In the genomic region with DNA sequence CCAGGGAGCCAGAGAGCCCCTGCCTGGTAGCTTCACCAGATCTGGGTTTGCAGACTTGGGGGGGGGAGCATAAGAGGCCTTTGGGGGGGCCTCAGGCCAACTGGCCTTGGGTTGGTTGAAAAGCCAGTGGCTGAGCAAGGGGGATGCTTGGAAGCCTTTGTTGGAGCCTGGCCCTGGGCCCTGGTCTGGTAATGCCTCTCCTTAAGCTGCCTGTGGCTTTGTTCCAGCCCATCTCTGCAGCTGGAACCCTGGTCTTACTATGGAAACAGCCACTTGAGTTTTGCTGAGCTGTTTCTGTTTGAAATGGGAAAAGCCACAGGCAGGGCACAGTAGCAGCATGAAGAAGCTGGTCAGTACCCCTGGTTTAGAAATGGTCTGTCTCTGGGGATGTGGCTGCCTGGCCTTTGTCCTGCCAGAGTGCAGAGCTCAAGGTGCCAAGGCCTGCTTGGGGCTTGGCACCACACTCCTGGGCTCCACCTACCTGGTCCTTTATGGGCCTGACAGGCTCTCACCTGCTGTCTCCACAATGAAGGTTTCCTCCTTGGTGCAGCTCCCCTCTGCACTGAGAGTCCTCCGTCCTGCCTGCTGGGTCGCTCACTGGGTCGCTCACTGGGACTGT, we compare ENCODE assay signal across 10 mouse cellular contexts. TPM values are rescaled to one million over a fixed set of nuclear protein-coding genes. Genes with fewer than 3 reads are reported as not detected.
A peak's percentile ranks its signal among the peaks of the same experiment; 100 is the strongest.
DNase-seq lines count a peak whose midpoint lies in the region; ATAC-seq and TF ChIP-seq lines count a peak whose summit lies in the region.
"Had no signal": no experiment of that assay in that cellular context is flagged by ENCODE, and none has a peak within 500 bp of the region (broad histone marks: within the 10 kb centered on the region; RNA-seq: fewer than 3 reads in every experiment).

No protein-coding gene starts in this region.

- no peak overlapping the region for H3K4me2 ChIP-seq in kidney, embryonic 15.5 days
- no peak overlapping the region for H3K4me2 ChIP-seq in embryonic facial prominence, embryonic 14.5 days (ENCODE audit: low read depth, low read length)
- peak overlapping the region; percentile 74 for H3K4me2 ChIP-seq in forebrain, embryonic 16.5 days (ENCODE audit: low read length)
- peak overlapping the region; percentile 68 for H3K4me2 ChIP-seq in midbrain, embryonic 15.5 days

- no peaks in the 10 kb centered on the region for H3K27me3 ChIP-seq in kidney, adult 2 months (replicated peaks; ENCODE audit: control insufficient read depth, insufficient read depth, low read length)
- peaks cover 6% of the 10 kb centered on the region; the same call in 1 of the 2 replicates for H3K27me3 ChIP-seq in kidney, embryonic 15.5 days
- H3K27me3 ChIP-seq in embryonic facial prominence, embryonic 14.5 days (replicated peaks; ENCODE audit: control insufficient read depth, insufficient read depth, low read length): no peaks in the 10 kb centered on the region
- H3K27me3 ChIP-seq in forebrain, embryonic 16.5 days (replicated peaks; ENCODE audit: control insufficient read depth, insufficient read depth, low read length): no peaks in the 10 kb centered on the region
- no peaks in the 10 kb centered on the region for H3K27me3 ChIP-seq in midbrain, embryonic 15.5 days (replicated peaks)

- no peaks in the 10 kb centered on the region for H3K36me3 ChIP-seq in kidney, adult 2 months (ENCODE audit: control insufficient read depth, insufficient read depth, low read length)
- no peaks in the 10 kb centered on the region for H3K36me3 ChIP-seq in kidney, embryonic 15.5 days
- no peaks in the 10 kb centered on the region for H3K36me3 ChIP-seq in embryonic facial prominence, embryonic 14.5 days (ENCODE audit: control insufficient read depth, insufficient read depth, low read length)
- no peaks in the 10 kb centered on the region for H3K36me3 ChIP-seq in forebrain, embryonic 16.5 days (ENCODE audit: control insufficient read depth, insufficient read depth)
- no peaks in the 10 kb centered on the region for H3K36me3 ChIP-seq in midbrain, embryonic 15.5 days (replicated peaks)

- no peak overlapping the region for H3K27ac ChIP-seq in kidney, adult 2 months (ENCODE audit: insufficient read depth, low read depth, low read length)
- no peak overlapping the region for H3K27ac ChIP-seq in kidney, embryonic 15.5 days
- H3K27ac ChIP-seq in embryonic facial prominence, embryonic 14.5 days (replicated peaks; ENCODE audit: low read depth, low read length): no peak overlapping the region
- peak overlapping the region; percentile 50 for H3K27ac ChIP-seq in forebrain, embryonic 16.5 days (ENCODE audit: low read length)
- peak overlapping the region; percentile 10; the same call in 1 of the 2 replicates for H3K27ac ChIP-seq in midbrain, embryonic 15.5 days

- no peaks in the 10 kb centered on the region for H3K9me3 ChIP-seq in kidney, embryonic 15.5 days (replicated peaks)
- no peaks in the 10 kb centered on the region for H3K9me3 ChIP-seq in embryonic facial prominence, embryonic 14.5 days (ENCODE audit: control insufficient read depth, low read length)
- H3K9me3 ChIP-seq in forebrain, embryonic 16.5 days (ENCODE audit: control insufficient read depth, low read length): no peaks in the 10 kb centered on the region
- no peaks in the 10 kb centered on the region for H3K9me3 ChIP-seq in midbrain, embryonic 15.5 days

- no peak overlapping the region for H3K9ac ChIP-seq in kidney, embryonic 15.5 days
- H3K9ac ChIP-seq in embryonic facial prominence, embryonic 14.5 days (ENCODE audit: low read depth, low read length): no peak overlapping the region
- H3K9ac ChIP-seq in forebrain, embryonic 16.5 days (replicated peaks; ENCODE audit: low read depth, low read length): peak overlapping the region; percentile 32; the same call in 1 of the 2 replicates
- H3K9ac ChIP-seq in midbrain, embryonic 15.5 days: no peak overlapping the region

- 79% methylated on average over 3 of the region's 3 CpGs for WGBS in kidney, adult 2 months
- WGBS in kidney, embryonic 15.5 days: 89% methylated on average over 3 of the region's 3 CpGs
- 82% methylated on average over 3 of the region's 3 CpGs for WGBS in embryonic facial prominence, embryonic 14.5 days
- 74% methylated on average over 3 of the region's 3 CpGs for WGBS in forebrain, embryonic 16.5 days
- WGBS in midbrain, embryonic 15.5 days: 78% methylated on average over 3 of the region's 3 CpGs

- no peak for TF ChIP-seq POLR2A in kidney, adult 2 months (IDR thresholded peaks at IDR 0.05; ENCODE audit: low read depth, low read length)

- no peak for TF ChIP-seq CTCF in kidney, adult 2 months (conservative IDR thresholded peaks at IDR 0.05; ENCODE audit: insufficient read depth, insufficient read length, low read depth, low read length)

- no peak for ATAC-seq in kidney, embryonic 15.5 days (replicated peaks; ENCODE audit: low FRiP score)
- ATAC-seq in embryonic facial prominence, embryonic 14.5 days (ENCODE audit: low read depth): no peak
- no peak for ATAC-seq in forebrain, embryonic 16.5 days
- no peak for ATAC-seq in midbrain, embryonic 15.5 days (replicated peaks)
- ATAC-seq in granulocyte monocyte progenitor cell, adult 5-6 weeks (replicated peaks; ENCODE audit: poor library complexity, severe bottlenecking): no peak

- peaks cover 36% of the 10 kb centered on the region for H3K4me1 ChIP-seq in kidney, adult 2 months (ENCODE audit: control insufficient read depth, insufficient read depth, low read length)
- peaks cover 57% of the 10 kb centered on the region for H3K4me1 ChIP-seq in kidney, embryonic 15.5 days
- H3K4me1 ChIP-seq in embryonic facial prominence, embryonic 14.5 days (ENCODE audit: control insufficient read depth, insufficient read depth, low read length): peaks cover 28% of the 10 kb centered on the region
- H3K4me1 ChIP-seq in forebrain, embryonic 16.5 days (replicated peaks; ENCODE audit: control insufficient read depth, insufficient read depth, low read length): peaks cover 50% of the 10 kb centered on the region
- H3K4me1 ChIP-seq in midbrain, embryonic 15.5 days: peaks cover 52% of the 10 kb centered on the region

- H3K4me3 ChIP-seq in kidney, adult 2 months (ENCODE audit: insufficient read depth, low read depth, low read length): no peak overlapping the region
- H3K4me3 ChIP-seq in kidney, embryonic 15.5 days (replicated peaks): no peak overlapping the region
- H3K4me3 ChIP-seq in embryonic facial prominence, embryonic 14.5 days (ENCODE audit: low read depth, low read length): no peak overlapping the region
- H3K4me3 ChIP-seq in forebrain, embryonic 16.5 days (replicated peaks; ENCODE audit: low read length): no peak overlapping the region
- no peak overlapping the region for H3K4me3 ChIP-seq in midbrain, embryonic 15.5 days

- DNase-seq in kidney, adult 2 months: peak; percentile 71
- peak; percentile 75 for DNase-seq in embryonic facial prominence, embryonic 14.5 days (ENCODE audit: low spot score)
- DNase-seq in B cell, adult 2 months: no peak
- DNase-seq: heart, postnatal 4 days; lung, postnatal 14 days; right cerebral cortex, postnatal 4 days had no signal

RNA-seq across cellular contexts. Expression of a gene that starts 3.5 kb away (rescaled TPM):
- polyA plus RNA-seq in kidney, adult 2 months (2012; rRNA removed): 74.3 and 106 TPM in 2 replicates
- 27.6 and 34.9 TPM in 2 replicates for polyA plus RNA-seq in kidney, embryonic 15.5 days (2015; fragmentation: Nextera tagmentation; extraction: Ambion mirVana)
- polyA plus RNA-seq in embryonic facial prominence, embryonic 14.5 days (2014; fragmentation: Nextera tagmentation; extraction: Ambion mirVana): 14.5 and 18.7 TPM in 2 replicates
- 55.6 and 62.2 TPM in 2 replicates for polyA plus RNA-seq in forebrain, embryonic 16.5 days (2015; fragmentation: Nextera tagmentation; extraction: Ambion mirVana)
- 36.1 and 38.1 TPM in 2 replicates for polyA plus RNA-seq in midbrain, embryonic 15.5 days (2015; fragmentation: Nextera tagmentation; extraction: Ambion mirVana)
- total RNA-seq in granulocyte monocyte progenitor cell, adult 5-6 weeks (2014; fragmentation: Nextera tagmentation): 1.4 TPM in 1 of 2 replicates, not detected in the other
- not detected in 2 replicates for total RNA-seq in granulocyte monocyte progenitor cell, adult 5-6 weeks (2017)

Comparison
In these comparisons a context has a peak if more than half of its experiments do, and no peak if none do; other contexts are left out.
1. DNase-seq: peak in kidney, adult 2 months (single experiment) and embryonic facial prominence, embryonic 14.5 days (single experiment); none in B cell, adult 2 months (0 of 2).
2. H3K27ac ChIP-seq: peak in forebrain, embryonic 16.5 days (single experiment) and midbrain, embryonic 15.5 days (single experiment); none in kidney, adult 2 months (single experiment), kidney, embryonic 15.5 days (single experiment) and embryonic facial prominence, embryonic 14.5 days (single experiment).
3. H3K4me2 ChIP-seq: peak in forebrain, embryonic 16.5 days (single experiment) and midbrain, embryonic 15.5 days (single experiment); none in kidney, embryonic 15.5 days (single experiment) and embryonic facial prominence, embryonic 14.5 days (single experiment).